Mouse (Mus musculus): ENCODE measurements around the gene Capns1.

GRCm38 (mm10) chr7:30235091-30235490 is 36.5 kb upstream of the Capns1 start:
- TF ChIP-seq GATA1 (IDR thresholded peaks at IDR 0.05; ENCODE audit: low read length) (no peak), TAL1 (IDR thresholded peaks at IDR 0.05; ENCODE audit: low read length) (no peak)
